Mouse (Mus musculus) thymus, postnatal 36 days (tissue): ENCODE measurements around the gene Kcnj16.

ENCODE experiments used
- DNase-seq, 2 experiments: peaks; one replicate each; pipeline ENCODE4 v3.0.0; 2022; ENCODE audit warnings: mixed read lengths in 2 of 2

The Kcnj16 gene

GRCm38 (mm10) chr11:111057435-111057834 is 89.6 kb downstream of the Kcnj16 start:
- DNase-seq: no peak

- no peak for DNase-seq
These were observed 91.6 kb downstream of the Kcnj16 start for GRCm38 (mm10) chr11:111059440-111059839.

- DNase-seq: no peak
These were observed 92.4 kb downstream of the Kcnj16 start for GRCm38 (mm10) chr11:111060216-111060615.

GRCm38 (mm10) chr11:111064751-111065527 is 97.1 kb downstream of the Kcnj16 start:
- peak; percentile 28 to 34 for DNase-seq

- DNase-seq: peak; percentile 87 to 88
These were observed 97.9 kb downstream of the Kcnj16 start, which contains the start of gene Kcnj2 for GRCm38 (mm10) chr11:111065635-111066298. Gene Kcnj2, plus strand, starts transcription at chr11:111066164.

GRCm38 (mm10) chr11:111066299-111066691 is 98.5 kb downstream of the Kcnj16 start:
- no peak for DNase-seq

GRCm38 (mm10) chr11:111067787-111068186 is 100.0 kb downstream of the Kcnj16 start:
- DNase-seq: no peak

GRCm38 (mm10) chr11:111070460-111070859 is 102.6 kb downstream of the Kcnj16 start:
- DNase-seq: no peak

GRCm38 (mm10) chr11:111074131-111074530 is 106.3 kb downstream of the Kcnj16 start:
- DNase-seq: no peak
